Mouse (Mus musculus): Measurements from ENCODE around the gene Lars2. TPM values are rescaled to one million over a fixed set of nuclear protein-coding genes. Genes with fewer than 3 reads are reported as not detected.
"Not testable (repeated sequence)": the region's sequence is repeated elsewhere in the genome, so short reads cannot be mapped to it uniquely, and the experiment has no call there.

Gene Lars2
- polyA plus RNA-seq, 1 experiment: 9,263 TPM

DNA sequence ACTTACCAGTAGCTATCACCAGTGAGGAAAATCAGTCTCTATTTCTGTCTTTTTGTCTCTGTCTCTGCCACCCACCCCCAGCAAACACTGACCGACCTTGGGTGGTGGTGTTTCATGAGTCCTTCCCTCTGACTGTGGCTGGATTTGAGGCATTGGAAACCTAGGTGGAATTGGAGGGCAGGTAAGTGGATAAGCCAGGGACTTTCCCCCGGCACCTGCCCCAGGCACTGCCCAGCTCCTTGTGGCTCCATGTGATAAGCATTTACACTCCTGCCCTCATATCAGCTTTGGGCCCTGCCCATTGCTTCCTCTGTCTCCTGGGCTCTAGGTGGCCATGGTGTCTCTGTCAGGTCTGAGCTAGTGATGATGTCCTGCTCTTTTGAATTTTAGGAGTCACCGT is 19.6 kb downstream of the Lars2 start:
- Histone ChIP-seq H3K27ac (ENCODE audit: insufficient read depth, low read depth, low read length) (no peak overlapping the region), H3K4me3 (ENCODE audit: insufficient read depth, low read depth, low read length) (no peak overlapping the region), H3K4me1 (ENCODE audit: control insufficient read depth, insufficient read depth, low read length) (peaks cover 15% of the 10 kb centered on the region)
- WGBS: 80% methylated on average over 3 of the region's 3 CpGs
- TF ChIP-seq CTCF (IDR thresholded peaks at IDR 0.05; ENCODE audit: insufficient read depth, low read depth, low read length) (no peak), POLR2A (IDR thresholded peaks at IDR 0.05; ENCODE audit: insufficient read depth, low read depth, low read length) (no peak)

DNA sequence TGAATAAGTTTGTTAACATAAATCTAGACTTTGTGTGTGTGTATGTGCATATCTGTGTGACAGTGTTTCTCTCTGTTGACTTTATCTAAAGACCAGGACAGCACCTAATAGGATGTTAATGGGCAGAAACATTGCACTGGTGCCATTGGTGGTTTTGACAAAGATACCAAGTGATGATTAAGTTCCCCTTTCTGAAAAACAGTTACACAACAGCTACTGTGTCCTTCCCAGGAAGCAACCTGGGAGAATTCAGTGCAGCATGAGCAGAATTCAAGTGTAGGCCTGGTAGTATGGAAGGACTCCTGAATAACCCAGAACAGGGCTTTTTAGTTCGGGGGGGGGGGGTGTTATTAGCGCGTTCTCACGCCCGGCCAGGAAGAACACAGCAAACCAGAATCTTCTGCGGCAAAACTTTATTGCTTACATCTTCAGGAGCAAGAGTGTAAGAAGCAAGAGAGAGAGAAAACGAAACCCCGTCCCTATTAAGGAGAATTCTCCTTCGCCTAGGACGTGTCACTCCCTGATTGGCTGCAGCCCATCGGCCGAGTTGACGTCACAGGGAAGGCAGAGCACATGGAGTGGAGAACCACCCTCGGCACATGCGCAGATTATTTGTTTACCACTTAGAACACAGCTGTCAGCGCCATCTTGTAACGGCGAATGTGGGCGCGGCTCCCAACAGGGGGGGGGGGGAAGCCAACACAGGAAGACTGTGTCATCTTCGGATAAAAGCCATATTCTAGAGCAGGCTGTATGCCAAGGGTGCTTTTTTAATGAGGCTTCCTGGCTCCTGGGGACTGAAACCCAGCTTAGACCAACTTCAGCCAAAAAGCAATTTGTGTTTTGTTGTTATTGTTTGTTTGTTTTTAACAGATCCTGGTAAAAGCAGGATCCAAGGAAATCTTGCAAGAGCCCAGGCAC is 21.6 kb downstream of the Lars2 start:
- not testable (repeated sequence) for H3K4me3 ChIP-seq (ENCODE audit: insufficient read depth, low read depth, low read length); H3K27ac ChIP-seq (ENCODE audit: insufficient read depth, low read depth, low read length)
- peaks cover 15% of the 10 kb centered on the region for H3K4me1 ChIP-seq (ENCODE audit: control insufficient read depth, insufficient read depth, low read length)
- 75% methylated on average over 12 of the region's 21 CpGs for WGBS

DNA sequence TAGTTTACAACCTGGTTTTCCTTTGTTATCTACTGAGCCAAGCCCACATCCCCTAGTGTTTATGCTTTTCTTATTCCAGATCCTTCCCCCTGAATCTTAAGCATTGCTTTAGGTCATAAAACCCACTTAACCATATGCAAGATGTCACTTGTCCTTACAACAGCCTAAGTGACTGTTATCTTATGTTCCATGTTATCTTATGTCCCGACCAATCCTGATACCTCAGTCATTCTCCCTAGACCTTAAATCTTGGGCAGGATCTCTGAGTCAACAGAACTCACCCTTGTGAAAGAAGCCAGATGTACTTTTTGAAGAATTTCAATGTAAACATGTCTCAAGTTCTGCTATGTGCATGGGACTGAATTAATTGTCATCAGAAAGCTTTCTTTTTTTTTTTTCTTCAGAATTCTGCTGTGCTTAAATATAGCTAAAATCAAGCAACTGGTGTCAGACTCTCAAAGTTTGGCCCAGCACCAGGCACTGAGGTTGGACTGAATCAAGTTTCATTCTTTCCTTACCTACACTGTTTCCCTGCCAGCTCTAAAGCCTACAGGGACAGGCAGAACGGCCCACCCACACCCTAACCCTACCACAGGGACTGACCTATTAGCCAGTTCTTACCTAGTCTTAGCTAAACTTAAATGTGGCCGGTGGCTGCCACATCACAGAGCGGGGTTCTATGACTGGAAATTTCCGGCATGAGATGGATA is 24.6 kb downstream of the Lars2 start:
- Histone ChIP-seq H3K4me1 (ENCODE audit: control insufficient read depth, insufficient read depth, low read length) (peaks cover 2% of the 10 kb centered on the region; the same call in 1 of the 2 replicates), H3K27ac (ENCODE audit: insufficient read depth, low read depth, low read length) (no peak overlapping the region), H3K4me3 (ENCODE audit: insufficient read depth, low read depth, low read length) (no peak overlapping the region)
- 89% methylated on average over 5 of the region's 5 CpGs for WGBS
- TF ChIP-seq CTCF (IDR thresholded peaks at IDR 0.05; ENCODE audit: insufficient read depth, low read depth, low read length) (no peak), POLR2A (IDR thresholded peaks at IDR 0.05; ENCODE audit: insufficient read depth, low read depth, low read length) (no peak)

DNA sequence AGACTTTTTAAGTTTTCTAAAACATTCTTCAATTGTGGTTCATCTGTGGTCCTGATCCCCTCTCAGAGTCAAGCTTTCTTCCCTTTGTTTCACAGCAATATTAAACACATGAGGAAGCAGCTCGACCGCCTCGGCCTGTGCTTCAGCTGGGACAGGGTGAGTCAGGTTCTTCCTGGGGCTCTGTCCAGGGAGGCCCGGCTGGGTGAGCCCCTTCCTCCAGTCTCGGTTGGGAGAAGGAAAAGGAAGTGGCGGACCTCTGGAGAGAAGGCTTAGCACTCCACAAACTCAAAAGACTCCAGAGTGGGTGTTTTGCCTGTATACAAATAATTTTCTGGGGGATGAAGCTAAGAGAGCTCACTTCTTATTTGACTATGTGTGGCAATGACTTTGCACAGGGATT is 28.1 kb downstream of the Lars2 start:
- 75% methylated on average over 6 of the region's 6 CpGs for WGBS
- TF ChIP-seq POLR2A (IDR thresholded peaks at IDR 0.05; ENCODE audit: insufficient read depth, low read depth, low read length) (no peak), CTCF (IDR thresholded peaks at IDR 0.05; ENCODE audit: insufficient read depth, low read depth, low read length) (no peak)
- no peaks in the 10 kb centered on the region for H3K4me1 ChIP-seq (ENCODE audit: control insufficient read depth, insufficient read depth, low read length)
- H3K27ac ChIP-seq (ENCODE audit: insufficient read depth, low read depth, low read length): no peak overlapping the region
- no peak overlapping the region for H3K4me3 ChIP-seq (ENCODE audit: insufficient read depth, low read depth, low read length)

DNA sequence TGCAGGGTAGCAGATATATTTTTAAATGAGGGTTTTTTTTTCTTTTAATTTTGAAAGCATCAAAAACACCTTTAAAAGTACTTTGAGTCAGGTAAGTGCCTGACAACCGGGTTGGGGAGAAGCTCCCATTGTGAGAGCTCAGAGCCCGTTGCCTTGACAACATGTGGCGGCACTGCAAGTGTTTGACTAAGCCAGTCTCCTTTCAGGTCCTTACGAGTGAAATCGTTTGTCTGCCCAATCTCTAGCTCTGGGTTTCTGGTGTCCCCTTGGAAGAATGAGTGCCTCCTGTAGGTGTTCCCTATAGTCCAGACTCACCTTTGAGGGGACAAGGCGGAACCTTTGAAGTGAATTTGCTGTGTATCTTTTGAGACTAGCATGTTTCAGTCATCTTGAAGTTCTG is 31.0 kb downstream of the Lars2 start:
- Histone ChIP-seq H3K4me3 (ENCODE audit: insufficient read depth, low read depth, low read length) (no peak overlapping the region), H3K4me1 (ENCODE audit: control insufficient read depth, insufficient read depth, low read length) (no peaks in the 10 kb centered on the region), H3K27ac (ENCODE audit: insufficient read depth, low read depth, low read length) (no peak overlapping the region)
- WGBS: 51% methylated on average over 6 of the region's 6 CpGs
- TF ChIP-seq CTCF (IDR thresholded peaks at IDR 0.05; ENCODE audit: insufficient read depth, low read depth, low read length): no peak
- no peak for TF ChIP-seq POLR2A (IDR thresholded peaks at IDR 0.05; ENCODE audit: insufficient read depth, low read depth, low read length)

DNA sequence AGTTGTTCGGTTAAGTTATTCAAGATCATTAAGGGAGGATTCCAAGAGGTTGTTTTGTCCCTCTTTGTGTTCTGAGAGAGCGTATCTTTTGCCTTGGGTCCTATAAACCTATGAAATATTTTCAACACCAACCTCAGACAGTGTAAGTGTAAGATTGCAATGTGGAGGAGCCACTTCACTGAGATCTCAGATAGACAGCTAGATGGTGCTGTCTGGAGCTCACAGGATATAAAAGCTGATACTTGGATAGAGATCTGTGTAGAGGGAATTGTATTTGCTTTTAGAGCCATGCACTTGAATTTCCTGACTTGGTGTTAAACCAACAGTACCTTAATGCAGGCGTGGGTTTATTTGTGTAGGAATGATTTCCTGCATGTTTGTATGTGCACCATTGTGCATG is 35.5 kb downstream of the Lars2 start:
- Histone ChIP-seq H3K4me3 (ENCODE audit: insufficient read depth, low read depth, low read length) (no peak overlapping the region), H3K4me1 (ENCODE audit: control insufficient read depth, insufficient read depth, low read length) (no peaks in the 10 kb centered on the region), H3K27ac (ENCODE audit: insufficient read depth, low read depth, low read length) (no peak overlapping the region)
- WGBS: 83% methylated on average over 3 of the region's 3 CpGs
- TF ChIP-seq POLR2A (IDR thresholded peaks at IDR 0.05; ENCODE audit: insufficient read depth, low read depth, low read length): no peak

DNA sequence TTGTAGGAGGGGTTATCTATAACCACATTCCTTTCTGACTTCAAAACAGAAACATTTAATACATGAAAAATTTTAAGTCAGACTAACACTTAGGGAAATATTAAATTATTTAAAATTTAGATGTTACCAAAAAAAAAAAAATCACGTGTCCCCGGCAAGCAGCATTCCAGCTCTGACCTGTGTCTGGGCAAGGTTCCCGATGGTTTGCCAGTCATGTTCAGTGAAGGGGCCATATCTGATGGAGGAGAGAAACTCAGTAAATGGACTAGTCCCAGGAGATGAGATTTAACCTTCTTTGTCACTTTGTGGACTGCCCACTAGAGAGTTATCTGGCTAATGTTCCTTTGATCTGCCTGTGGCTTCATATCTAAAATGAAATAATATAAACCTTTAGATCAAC is 36.3 kb downstream of the Lars2 start:
- H3K27ac ChIP-seq (ENCODE audit: insufficient read depth, low read depth, low read length): no peak overlapping the region
- WGBS: 85% methylated on average over 3 of the region's 3 CpGs
- H3K4me1 ChIP-seq (ENCODE audit: control insufficient read depth, insufficient read depth, low read length): no peaks in the 10 kb centered on the region
- H3K4me3 ChIP-seq (ENCODE audit: insufficient read depth, low read depth, low read length): no peak overlapping the region
- TF ChIP-seq POLR2A (IDR thresholded peaks at IDR 0.05; ENCODE audit: insufficient read depth, low read depth, low read length) (no peak), CTCF (IDR thresholded peaks at IDR 0.05; ENCODE audit: insufficient read depth, low read depth, low read length) (no peak)

DNA sequence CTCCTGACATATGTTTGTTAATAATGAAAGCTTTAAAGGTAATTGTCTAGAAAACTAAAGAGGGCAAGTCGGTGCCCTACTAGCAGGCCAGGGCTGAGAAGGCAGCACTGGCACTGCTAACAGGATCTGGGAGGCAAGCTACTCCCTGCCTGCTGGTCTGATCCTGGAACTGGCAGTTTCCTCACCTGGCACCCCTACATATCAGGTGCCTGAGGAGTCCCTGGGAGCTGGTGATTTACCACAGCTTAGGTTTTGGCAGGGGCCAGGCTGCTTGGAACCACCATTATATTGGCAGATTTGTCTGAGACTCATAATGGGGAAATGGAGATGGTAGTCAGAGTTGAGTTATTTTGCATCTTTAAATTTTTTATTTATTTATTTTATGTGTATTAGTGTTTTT is 38.5 kb downstream of the Lars2 start:
- no peak for TF ChIP-seq POLR2A (IDR thresholded peaks at IDR 0.05; ENCODE audit: insufficient read depth, low read depth, low read length)
- Histone ChIP-seq H3K27ac (ENCODE audit: insufficient read depth, low read depth, low read length) (no peak overlapping the region), H3K4me1 (ENCODE audit: control insufficient read depth, insufficient read depth, low read length) (no peaks in the 10 kb centered on the region), H3K4me3 (ENCODE audit: insufficient read depth, low read depth, low read length) (no peak overlapping the region)
- WGBS: 78% methylated on average over 1 of the region's 1 CpGs

DNA sequence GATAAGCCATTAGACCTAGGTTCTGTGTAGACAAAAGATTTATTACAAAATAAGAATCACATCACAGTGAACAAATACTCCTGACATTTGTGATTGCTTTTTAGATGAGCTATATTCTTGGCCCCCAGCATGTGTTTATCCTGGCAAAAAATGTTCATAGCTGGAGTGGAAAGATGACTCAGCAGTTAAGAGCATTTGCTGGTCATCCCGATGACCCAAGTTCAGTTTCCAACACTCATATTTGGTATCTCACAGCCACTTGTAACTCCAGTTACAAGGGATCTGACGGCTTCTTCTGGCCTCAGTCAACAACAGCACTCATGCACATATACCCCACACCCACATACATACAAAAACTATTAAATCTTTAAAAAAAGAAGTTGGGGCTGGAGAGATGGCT is 42.0 kb downstream of the Lars2 start:
- no peaks in the 10 kb centered on the region for H3K4me1 ChIP-seq (ENCODE audit: control insufficient read depth, insufficient read depth, low read length)
- TF ChIP-seq POLR2A (IDR thresholded peaks at IDR 0.05; ENCODE audit: insufficient read depth, low read depth, low read length) (no peak), CTCF (IDR thresholded peaks at IDR 0.05; ENCODE audit: insufficient read depth, low read depth, low read length) (no peak)
- no peak overlapping the region for H3K4me3 ChIP-seq (ENCODE audit: insufficient read depth, low read depth, low read length)
- WGBS: 95% methylated on average over 2 of the region's 2 CpGs
- no peak overlapping the region for H3K27ac ChIP-seq (ENCODE audit: insufficient read depth, low read depth, low read length)

Measured in olfactory bulb, adult 2 months (tissue).